Mouse (Mus musculus) urinary bladder, postnatal 14 days (tissue): ENCODE measurements around the gene Gm20388.
"Not testable (repeated sequence)": the region's sequence is repeated elsewhere in the genome, so short reads cannot be mapped to it uniquely, and the experiment has no call there.

Source experiments
- DNase-seq: peaks from one replicate; pipeline ENCODE4 v3.0.0; 2021; ENCODE audit warnings: low spot score

Gene Gm20388

DNA sequence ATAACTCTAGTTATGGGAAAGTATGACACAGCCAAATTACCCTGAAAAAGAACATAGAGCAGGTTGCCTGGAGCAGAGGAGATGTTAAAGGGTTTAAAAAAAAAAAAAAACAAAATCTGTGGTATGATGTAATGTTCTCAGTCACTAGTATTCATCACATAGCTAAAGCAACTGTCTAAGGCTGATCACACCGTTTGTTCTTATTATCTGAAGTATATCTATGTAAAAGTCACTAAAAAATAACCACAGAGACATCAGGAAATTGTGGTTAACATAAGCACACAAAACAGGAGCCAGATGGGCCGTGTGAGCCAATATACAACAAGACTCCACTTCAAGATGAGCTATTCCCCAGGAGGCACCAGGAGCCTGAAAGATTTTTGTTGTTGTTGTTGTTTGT, 3089.7 kb downstream of the Gm20388 start:
- no peak for DNase-seq

DNA sequence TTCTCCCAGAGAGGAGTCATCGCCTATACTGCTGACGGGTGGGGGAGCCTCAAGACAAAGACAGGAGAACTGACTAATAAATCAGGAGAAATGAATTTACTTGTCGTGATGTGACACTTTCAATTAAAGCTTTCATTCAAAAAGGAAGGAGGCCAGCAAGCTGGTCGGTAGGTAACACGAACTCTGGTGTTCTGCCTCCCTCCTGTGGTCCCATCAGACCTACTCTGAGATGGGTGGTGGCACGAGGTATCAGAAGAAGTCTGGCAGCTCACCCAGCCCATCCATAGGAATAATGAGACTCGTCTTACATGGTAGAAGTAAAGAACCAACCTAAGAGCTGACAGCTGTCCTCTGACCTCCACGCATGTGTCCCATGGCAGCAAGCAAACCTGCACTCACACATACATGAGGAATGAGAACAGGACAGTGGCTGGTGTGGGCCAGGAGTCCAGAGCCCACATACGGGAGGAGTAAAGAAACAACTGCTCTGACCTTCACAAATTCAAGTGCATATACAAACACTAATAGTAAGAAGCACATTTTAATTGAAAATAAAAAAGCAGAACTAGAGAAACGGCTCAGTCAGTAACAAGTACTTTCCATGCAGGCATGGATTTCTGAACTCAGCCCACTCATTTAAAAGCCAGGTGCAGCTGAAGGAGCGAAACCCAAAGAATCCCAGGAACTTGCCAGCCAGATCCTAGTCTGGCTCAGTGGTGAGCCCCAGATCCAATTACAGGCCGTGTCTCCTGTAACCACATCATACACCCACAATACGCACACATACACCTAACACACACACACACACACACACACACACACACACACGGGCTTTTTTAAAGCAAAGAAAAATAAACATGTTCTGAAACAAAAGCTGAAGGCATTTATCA, 3093.6 kb downstream of the Gm20388 start:
- DNase-seq, result no peak

DNA sequence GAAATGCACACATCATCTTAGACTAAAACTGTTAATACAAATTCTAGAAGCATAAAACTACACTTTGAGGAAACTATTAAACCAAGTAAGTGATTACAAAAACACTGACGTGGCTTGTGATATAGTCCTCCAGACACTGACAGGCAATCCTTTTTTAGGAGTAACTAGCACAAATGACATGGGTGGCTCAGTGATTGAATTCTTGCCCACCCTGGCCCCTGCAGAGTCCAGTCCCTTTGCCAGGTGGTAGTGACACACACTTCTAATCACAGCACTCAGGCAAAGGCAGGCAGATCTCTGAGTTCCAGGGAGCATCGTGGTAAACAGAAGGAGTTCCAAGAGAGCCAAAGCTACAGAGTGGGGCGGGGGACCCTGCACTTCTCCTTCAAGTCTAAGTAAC, 3094.7 kb downstream of the Gm20388 start:
- DNase-seq, result no peak

DNA sequence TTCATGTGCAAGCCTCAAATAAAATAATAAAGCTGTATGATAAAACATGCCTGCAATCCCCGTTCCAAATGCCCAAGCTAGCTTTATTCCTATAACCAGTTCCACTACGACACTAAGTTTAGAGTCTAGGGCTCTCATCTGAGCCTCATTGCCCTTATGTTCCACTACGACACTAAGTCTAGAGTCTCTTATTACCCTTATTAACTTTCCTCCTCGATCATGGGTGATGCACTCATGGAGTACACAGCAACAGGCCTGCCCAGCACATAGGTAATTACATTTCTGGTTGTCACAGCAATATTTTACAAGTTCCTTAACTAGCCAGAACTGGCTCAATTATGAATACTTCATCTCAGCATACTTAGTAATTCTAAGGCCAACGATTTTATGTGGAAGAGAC, 3095.2 kb downstream of the Gm20388 start:
- DNase-seq, result no peak

DNA sequence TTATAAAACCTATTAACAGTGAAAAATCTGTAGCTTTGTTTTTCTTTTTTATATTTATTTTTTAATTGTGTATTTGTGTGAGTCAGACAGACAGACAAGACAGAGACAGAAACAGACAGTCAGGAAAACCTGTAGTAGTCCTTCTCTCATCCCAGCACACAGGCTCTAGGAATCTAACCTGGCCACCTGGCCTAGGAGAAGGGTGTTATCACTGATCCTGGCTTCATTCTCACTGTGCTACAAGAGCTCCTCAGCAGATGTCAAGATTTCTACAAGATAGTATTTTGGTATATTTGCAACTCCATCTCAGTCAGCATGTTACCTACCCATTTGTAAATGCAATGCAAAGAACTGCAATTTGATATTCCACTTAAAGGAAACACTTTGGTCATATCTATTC, 3100.7 kb downstream of the Gm20388 start:
- DNase-seq, result no peak

DNA sequence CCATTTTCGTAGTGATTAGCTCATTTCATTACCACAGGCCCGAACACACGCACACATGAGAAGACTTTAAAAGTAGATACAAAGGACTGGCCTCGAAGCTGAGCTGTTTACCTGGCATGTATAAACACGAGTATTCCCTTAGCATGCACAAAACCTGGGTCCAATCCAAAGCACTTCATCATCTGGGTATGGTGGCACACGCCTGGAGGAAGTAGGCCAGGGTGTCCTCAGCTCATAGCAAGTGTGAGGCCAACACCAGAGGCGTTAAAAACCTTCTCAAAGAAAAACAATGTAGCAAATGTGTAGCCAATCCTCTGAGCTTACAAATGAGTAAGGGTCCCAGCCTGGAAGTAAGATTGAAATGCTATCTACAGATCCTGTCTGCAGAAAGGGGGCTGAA, 3103.8 kb downstream of the Gm20388 start:
- DNase-seq, result peak; percentile 44

DNA sequence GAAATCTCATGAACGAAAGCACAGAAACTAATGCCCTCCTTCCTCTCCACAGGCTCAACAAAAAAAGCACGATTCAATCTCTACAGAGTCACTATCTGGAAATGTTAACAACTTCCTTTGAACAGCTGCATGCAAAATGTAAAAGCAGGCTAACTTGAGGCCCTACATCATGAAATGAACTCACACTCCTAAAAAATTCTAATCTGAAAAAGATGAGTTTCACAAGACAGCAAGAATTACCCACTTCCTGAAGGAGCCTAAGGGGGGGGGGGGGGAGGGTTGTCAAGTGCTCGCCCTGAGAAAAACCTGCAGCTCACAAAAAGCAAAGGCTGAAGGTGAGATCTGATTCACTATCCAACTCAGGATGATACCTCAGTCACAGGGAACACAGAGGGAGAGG, 3104.4 kb downstream of the Gm20388 start:
- DNase-seq, result no peak

DNA sequence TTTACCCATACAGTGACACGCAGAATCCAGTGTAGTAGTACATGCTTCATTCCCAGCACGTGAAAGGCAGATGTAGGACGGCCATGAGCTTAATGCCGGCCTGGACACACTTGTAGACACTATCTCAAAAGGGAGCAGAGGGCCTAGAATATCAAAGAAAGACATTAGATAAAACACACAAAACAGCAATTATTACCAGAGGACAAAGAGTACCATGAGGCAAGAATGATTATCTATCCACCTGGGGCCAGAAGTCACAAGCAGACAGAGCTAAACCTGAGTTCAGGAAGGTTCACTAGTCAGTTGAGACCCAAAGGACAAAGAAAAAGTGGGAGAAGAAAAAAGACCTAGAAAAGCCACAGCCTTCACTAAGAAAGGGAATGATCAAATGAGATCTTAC, 3106.5 kb downstream of the Gm20388 start:
- no peak for DNase-seq

DNA sequence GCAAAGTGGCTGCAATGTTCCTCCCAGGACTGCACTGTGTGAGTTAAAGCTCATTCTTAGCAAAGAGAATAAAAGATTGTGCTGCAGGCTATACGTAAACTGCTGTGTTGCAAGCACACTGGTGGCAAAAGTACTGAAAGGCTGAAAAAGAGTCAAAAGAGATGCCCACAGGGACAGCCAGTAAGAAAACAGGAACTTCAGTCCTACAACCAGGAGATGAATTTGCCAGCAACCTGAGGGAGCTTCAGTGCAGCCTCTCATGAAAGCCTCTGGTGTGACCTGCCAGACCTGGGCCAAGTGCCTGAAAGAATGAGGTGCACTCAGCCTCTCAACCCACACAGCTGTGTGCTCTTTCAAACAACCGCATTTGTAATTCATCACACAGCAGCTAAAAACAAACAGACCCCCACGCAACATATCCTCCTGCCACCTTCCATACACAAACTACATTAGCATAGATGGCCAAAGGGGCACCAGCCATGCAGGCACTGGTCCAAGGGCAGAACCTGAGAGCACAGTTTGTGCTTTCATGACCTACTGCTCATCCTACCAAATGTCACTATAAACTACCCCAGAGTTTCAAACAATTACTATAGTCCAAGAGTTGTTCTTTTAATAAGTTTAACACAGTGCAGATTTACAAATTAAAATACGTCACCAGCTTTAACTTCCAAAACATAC, 3108.0 kb downstream of the Gm20388 start:
- no peak for DNase-seq

DNA sequence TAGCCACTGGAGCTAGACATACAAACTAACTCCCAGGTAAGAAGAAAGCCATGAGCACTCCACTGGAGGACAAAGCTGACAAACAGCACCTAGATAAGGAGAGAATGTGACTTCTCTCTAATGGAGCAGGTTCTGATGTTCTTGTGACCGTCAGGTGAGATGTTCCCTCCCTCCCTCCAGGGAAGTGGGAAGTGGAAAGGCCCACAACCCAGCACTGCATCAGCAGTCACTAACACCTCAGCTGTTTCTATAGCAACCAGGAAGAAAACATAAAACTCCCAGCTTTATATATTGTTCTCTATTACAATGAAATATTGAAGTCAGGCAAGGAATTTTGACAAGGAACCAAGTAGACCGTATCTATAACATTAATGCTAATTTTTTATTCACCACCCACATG, 3109.4 kb downstream of the Gm20388 start:
- DNase-seq, result no peak

DNA sequence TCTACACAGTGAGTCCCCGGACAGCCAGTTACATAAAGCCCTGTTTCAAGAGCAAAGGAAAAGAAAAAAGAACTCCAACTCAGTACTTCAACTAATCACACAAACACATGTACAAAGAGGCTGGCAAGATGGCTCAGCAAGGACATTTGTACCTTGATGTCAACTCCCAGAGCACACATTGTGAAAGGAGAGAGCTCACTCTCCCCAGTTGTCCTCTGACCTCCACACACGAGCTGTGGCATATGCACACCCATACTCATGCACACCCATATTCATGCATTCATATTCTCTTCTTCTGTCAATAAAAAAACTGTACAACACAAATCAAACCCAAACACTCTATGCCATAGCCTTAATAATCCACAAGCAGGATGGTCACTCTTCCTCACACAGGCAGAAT, 3110.2 kb downstream of the Gm20388 start:
- DNase-seq, result no peak

DNA sequence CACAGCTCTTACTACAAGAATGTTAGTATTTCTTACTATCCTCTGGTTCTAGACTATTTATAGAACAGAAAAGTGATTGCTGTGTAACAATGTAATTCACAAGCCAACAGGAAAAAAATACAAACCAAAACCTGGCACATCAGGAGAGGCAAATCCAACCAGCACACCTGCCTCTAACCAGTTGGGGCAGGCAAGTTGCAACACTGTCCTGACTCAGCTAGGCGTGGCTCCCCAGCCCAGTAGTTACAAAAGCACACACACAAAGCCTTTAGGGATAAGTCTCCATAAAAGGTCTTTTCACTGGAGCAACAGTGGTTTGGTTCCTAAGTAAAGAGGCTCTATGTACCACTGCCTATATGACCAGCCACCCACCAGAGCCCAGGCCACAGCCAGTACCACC, 3110.6 kb downstream of the Gm20388 start:
- peak; percentile 76 for DNase-seq

DNA sequence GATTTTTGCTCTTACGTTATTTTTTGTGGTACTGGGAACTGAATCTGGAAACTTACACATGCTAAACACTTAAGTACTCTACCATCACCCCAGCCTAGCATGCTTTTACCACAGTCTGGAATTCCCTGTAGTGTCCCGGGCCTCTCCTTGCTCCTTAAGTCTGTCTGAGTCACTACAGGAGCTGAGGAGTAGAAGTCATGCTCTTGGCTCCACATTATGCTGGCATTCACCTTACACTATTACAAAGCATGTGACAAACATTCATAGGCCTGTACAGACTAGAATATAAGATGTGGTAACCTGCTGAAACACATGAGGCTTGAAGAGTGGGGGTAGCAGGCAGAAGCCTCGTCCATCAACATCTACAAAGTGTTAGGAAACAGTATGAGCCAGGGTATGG, 3112.1 kb downstream of the Gm20388 start:
- no peak for DNase-seq

DNA sequence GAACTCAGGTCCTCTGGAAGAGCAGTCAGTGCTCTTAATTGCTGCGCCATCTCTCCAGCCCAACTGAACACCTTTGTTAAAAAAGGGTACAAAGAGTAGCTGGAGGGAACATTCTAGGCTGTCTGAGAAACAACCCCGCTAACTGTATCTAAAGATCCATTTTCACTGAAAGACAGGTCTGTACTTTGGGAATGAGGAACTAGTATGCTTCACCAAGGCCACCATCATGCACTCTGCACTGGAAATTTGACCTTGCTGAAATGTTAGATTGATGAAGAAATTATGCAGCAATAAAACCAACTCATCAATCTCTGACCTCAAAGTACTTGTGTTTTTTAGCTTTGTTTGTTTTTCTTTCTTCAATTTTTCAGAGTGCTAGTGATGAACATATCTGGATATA, 3113.6 kb downstream of the Gm20388 start:
- no peak for DNase-seq

DNA sequence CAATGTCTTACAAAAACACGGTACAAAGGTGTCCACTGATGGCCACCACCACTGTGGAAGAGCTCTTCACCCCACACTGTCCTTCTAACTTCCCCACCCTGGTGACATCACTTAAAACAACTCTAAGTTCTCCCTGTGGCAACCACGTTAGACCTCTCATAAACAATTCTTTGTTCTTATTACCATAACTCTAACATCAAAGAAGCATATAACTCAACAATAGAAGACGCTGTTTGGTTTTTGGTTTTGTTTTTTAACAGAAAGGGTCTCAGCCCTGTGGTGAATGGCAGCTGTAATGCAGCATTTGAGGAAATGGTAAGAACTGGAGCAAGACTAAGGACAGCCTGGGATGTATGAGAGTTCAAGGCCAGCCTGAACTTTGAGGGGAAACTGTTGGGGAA, 3115.3 kb downstream of the Gm20388 start:
- no peak for DNase-seq

DNA sequence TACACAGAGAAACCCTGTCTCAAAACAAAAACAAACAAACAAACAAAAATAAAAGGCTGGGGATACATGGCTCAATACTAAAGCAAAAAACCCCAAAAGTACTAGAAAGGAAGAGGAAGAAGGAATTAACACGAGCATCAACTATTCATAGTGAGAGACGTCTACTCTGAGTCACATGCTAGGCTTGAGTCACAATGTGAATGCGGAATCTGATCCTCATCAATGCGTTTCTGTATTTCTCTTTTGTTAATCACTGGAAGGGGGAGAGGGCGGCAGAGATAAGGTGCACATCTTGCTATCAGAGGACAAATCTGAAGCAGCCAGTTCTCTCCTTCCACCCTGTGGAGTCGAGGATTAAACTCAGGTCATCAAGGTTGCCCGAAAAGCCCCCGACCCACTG, 3117.1 kb downstream of the Gm20388 start:
- no peak for DNase-seq

DNA sequence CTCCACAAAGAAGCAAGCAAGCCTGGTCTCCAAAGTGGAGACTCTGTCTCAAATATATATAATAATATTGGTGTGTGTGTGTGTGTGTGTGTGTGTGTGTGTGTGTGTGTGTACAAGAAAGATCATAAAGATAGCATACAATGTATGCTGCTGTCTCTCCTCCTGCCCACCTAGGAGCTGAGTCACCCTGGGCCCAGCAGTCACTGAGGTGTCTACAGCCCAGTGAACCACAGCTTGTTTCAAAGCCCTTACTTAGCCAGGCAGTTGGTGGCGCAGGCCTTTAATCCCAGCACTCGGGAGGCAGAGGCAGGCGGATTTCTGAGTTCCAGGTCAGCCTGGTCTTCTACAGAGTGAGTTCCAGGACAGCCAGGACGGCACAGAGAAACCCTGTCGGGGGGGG, 3119.4 kb downstream of the Gm20388 start:
- not testable (repeated sequence) for DNase-seq

DNA sequence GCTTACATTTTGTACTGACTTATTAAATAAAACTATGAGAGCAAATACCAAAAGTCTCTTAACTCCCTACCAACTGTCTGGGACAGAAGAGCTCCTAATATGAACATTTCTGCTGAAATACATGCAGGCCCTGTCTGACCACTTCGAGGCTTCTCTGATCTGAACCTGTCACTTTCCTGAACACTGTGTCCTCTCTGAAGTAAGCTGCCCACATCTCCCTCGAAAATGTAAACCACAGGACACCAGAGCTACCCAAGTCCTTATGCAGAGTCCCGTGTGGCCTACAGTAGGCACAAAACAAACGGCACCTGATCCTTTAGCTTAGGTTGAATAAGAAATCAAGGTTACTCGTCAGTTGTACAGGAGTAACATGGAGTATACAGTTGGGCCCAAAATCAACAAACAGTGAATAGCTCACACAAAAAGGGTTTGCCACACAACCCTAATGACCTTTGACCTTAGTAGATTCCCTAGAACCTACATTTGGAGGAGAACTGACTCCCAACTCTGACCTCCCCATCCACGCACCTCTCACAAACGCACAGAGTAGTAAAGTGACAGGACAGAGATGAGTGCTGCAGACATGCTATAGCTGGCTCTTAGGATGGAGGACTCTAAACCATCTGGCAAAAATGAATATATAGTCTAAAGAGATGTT, 3120.8 kb downstream of the Gm20388 start:
- no peak for DNase-seq

DNA sequence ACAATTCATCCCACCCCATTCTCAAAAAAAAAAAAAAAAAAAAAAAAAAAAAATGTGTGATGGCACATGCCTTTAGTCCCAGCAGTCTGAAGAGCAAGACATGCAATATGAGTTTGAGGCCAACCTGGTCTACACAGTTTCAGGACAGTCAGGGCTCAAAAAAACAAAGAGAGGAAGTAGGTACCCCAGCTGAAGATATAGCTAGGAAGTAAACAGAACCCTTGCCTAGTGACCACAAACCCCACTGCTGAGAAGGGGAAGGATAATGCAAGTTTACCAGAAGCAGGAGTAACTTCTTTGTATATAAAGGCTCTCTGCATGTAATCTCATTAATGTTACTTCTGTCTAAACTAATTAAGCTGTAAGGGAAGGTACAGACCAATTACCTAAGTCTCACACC, 3122.1 kb downstream of the Gm20388 start:
- no peak for DNase-seq

DNA sequence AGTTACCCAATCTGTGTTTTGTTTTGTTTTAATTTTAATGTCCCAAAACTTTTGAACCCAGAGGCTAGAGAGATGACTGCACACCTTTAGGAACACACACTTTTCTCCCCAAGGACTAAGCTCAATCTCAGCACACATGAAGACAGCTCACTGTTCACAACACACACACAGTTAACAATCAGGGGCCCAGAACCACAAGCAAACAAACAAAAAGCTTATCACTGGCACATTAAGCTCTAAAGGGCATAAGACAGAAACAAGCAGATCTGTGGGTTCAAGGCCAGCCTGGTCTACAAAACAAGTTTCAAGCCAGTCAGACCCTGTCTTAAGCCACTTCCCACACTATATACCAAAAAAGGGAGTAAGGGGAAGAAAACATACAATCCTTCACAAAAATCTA, 3122.8 kb downstream of the Gm20388 start:
- no peak for DNase-seq

DNA sequence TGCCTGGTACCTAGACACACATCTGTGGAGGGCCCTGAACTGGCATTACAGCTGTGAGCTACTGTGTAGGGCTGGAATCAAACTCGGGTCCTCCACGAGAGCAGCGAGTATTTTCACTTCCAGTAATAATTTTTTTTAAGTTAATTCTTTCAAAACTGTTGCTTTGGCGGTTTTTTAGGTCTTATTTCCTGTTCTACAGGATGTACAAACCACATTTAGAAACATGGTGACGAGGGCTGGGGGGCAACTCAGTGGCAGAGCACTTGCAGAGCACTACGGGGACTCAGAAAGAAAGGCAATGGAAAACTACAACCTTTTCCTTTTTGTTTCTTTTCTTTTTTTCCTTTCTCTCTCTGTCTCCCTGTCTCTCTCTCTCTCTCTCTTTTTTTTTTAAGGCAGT, 3123.5 kb downstream of the Gm20388 start:
- no peak for DNase-seq

DNA sequence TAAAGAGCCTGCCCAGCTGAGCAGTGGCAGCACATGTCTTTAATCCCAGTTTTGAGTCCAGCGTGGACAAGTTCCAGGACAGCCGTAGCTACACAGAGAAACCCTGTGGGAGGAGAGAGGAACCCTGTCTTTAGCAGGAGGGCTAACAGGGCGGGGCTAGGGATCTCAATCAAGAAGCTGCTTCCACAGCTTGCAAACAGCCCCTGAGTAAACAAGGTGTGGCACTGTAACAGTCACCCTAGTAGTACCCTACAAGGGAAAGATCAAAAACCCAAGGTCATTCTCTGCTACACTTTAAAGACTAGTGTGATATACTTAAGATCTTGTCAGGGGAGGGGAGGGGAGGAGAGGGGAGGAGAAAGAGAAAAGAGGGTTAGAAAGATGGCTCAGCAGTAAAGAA, 3126.3 kb downstream of the Gm20388 start:
- DNase-seq, result no peak

DNA sequence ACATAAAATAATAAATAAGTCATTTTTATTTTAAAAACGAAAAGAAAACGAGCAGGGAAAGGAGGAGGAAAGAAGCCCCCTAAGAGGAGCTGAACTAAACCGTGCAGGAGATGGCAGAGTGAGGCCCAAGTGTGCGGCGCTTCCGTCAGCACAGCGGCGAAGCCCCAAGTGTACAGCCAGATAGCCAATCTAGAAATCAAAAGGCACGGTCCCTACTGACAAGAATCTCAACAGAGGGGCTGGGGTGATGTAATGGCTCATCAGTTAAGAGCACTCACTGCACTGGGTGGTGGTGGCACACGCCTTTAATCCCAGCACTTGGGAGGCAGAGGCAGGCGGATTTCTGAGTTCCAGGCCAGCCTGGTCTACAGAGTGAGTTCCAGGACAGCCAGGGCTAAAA, 3126.8 kb downstream of the Gm20388 start:
- DNase-seq, result no peak
